Mouse (Mus musculus): ENCODE data around the gene Hace1.

The Hace1 gene

DNA sequence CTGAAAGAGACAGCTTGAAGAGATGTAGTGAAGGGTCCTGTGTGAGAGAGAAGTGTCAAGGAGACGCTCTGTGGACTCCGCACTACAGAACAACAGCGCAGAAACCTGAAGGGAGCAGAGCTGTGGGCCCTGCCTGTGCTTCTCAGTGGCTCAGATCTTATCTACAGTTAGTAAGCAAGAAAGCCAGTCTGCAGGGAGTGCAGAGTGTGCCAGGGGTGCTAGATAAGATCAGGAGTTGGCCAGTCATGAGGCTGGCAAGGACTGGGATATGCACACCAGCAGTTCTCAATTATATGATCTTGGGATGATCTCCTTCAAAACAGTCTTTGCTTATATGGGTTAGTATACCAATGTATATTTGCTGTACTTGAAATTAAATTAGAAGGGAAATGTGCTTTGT, 121.3 kb downstream of the Hace1 start:
- DNase-seq (ENCODE audit: extremely low spot score, low read depth, low spot score): no peak

DNA sequence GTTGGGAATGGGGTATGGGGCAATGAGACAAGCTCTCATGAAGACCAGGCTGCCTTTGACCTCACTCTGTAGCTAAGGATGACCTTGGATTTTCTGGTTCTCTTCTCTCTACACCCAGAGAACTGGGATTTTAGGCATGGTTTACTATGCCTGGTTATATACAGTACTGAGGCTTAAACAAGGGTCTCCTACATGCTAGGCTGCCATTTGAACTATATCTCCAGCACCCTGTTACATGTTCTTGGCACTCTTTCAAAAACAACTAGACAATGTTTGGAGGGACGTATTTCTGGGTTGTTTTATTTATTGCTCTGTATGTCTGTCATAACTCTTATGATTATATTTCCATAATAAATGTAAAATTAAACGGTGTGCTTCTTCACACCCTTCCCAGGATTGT, 129.2 kb downstream of the Hace1 start:
- DNase-seq (ENCODE audit: extremely low spot score, low read depth, low spot score): no peak

DNA sequence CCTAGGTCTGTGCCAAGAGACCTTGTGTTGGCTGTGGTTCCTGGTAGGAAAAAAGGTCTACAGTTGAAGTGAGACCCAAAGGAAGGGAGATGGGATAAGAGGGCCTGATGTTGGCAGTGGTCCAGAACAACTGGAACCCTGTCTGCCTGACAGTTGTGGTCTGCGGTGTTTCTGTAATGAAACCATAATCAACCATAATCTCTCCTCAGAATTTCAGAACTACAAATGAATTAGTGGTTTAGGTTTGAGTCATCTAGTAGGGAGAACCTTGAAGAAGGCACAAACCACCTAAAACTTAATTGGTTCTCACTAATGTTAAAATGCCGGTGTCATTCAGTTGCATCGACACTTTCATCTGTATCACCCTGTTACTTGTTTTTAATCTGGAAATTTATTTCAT, 133.2 kb downstream of the Hace1 start:
- no peak for DNase-seq (ENCODE audit: extremely low spot score, low read depth, low spot score)

DNA sequence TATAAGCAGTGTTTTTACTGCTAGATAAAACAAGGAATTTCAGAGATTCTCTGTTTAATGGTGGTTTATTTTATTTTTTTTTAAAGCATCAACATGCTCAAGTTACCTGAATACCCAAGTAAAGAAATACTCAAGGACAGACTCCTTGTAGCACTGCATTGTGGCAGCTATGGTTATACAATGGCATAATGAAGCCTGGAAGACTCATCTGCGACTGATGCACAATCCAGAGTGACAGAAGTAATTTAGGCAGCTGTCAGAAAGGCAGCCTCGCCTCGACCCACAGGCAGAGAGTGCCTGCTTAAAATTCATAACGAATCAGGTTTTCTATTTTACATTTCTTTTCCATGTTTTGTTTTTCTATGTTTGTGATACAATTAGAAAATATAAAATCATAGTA, 133.7 kb downstream of the Hace1 start:
- no peak for DNase-seq (ENCODE audit: extremely low spot score, low read depth, low spot score)

Measured in hindlimb bud, embryonic 11.5 days (tissue).